Mouse (Mus musculus): ENCODE measurements around the gene Usp20.

Gene Usp20

GRCm38 (mm10) chr2:31040043-31040442, 58.0 kb downstream of the Usp20 start:
- DNase-seq (ENCODE audit: extremely low spot score, low spot score): no peak

GRCm38 (mm10) chr2:31040487-31040886, 58.4 kb downstream of the Usp20 start:
- no peak for DNase-seq (ENCODE audit: extremely low spot score, low spot score)

- no peak for DNase-seq (ENCODE audit: extremely low spot score, low spot score)
These were observed 59.3 kb downstream of the Usp20 start for GRCm38 (mm10) chr2:31041386-31041785.

- DNase-seq (ENCODE audit: extremely low spot score, low spot score): no peak
These were observed 60.8 kb downstream of the Usp20 start for GRCm38 (mm10) chr2:31042881-31043280.

- DNase-seq (ENCODE audit: extremely low spot score, low spot score): no peak
These were observed 61.8 kb downstream of the Usp20 start for GRCm38 (mm10) chr2:31043856-31044255.

GRCm38 (mm10) chr2:31048037-31048436, 66.0 kb downstream of the Usp20 start:
- no peak for DNase-seq (ENCODE audit: extremely low spot score, low spot score)

GRCm38 (mm10) chr2:31052441-31052840, 70.4 kb downstream of the Usp20 start:
- no peak for DNase-seq (ENCODE audit: extremely low spot score, low spot score)

GRCm38 (mm10) chr2:31053426-31053825, 71.3 kb downstream of the Usp20 start:
- no peak for DNase-seq (ENCODE audit: extremely low spot score, low spot score)

GRCm38 (mm10) chr2:31053851-31054340, 71.8 kb downstream of the Usp20 start:
- no peak for DNase-seq (ENCODE audit: extremely low spot score, low spot score)

- DNase-seq (ENCODE audit: extremely low spot score, low spot score): no peak
These were observed 74.0 kb downstream of the Usp20 start for GRCm38 (mm10) chr2:31056070-31056469.

- DNase-seq (ENCODE audit: extremely low spot score, low spot score): no peak
These were observed 75.6 kb downstream of the Usp20 start for GRCm38 (mm10) chr2:31057549-31058177.

GRCm38 (mm10) chr2:31058443-31058842, 76.4 kb downstream of the Usp20 start:
- DNase-seq (ENCODE audit: extremely low spot score, low spot score): no peak

GRCm38 (mm10) chr2:31060271-31060670, 78.2 kb downstream of the Usp20 start:
- DNase-seq (ENCODE audit: extremely low spot score, low spot score): no peak

- DNase-seq (ENCODE audit: extremely low spot score, low spot score): no peak
These were observed 79.0 kb downstream of the Usp20 start for GRCm38 (mm10) chr2:31060787-31061730.

GRCm38 (mm10) chr2:31061868-31062628, 80.0 kb downstream of the Usp20 start:
- DNase-seq (ENCODE audit: extremely low spot score, low spot score): no peak

GRCm38 (mm10) chr2:31066019-31066789, 84.1 kb downstream of the Usp20 start:
- no peak for DNase-seq (ENCODE audit: extremely low spot score, low spot score)

GRCm38 (mm10) chr2:31067059-31067595, 85.0 kb downstream of the Usp20 start:
- DNase-seq (ENCODE audit: extremely low spot score, low spot score): no peak

GRCm38 (mm10) chr2:31067696-31068245, 85.7 kb downstream of the Usp20 start:
- no peak for DNase-seq (ENCODE audit: extremely low spot score, low spot score)

GRCm38 (mm10) chr2:31068246-31069113, 86.4 kb downstream of the Usp20 start:
- DNase-seq (ENCODE audit: extremely low spot score, low spot score): peak; percentile 65

All from neural tube, embryonic 10.5 days (tissue).